Comparison of ENCODE assay signal across 7 mouse cellular contexts in genomic region chr19:5365751-5366150, GRCm38 (mm10). TPM values are rescaled to one million over a fixed set of nuclear protein-coding genes. Genes with fewer than 3 reads are reported as not detected.
A peak's percentile ranks its signal among the peaks of the same experiment; 100 is the strongest.
DNase-seq lines count a peak whose midpoint lies in the region; ATAC-seq lines count a peak whose summit lies in the region.

No protein-coding gene starts in this region.

- no peak for DNase-seq in lung, postnatal 25 days (ENCODE audit: low spot score)
- DNase-seq in layer of hippocampus, postnatal 36 days: no peak
- no peak for DNase-seq in retina, postnatal 1 day

- peak overlapping the region; percentile 94 for H3K4me2 ChIP-seq in lung, embryonic 15.5 days
- H3K4me2 ChIP-seq in embryonic facial prominence, embryonic 15.5 days (replicated peaks): peak overlapping the region; percentile 90
- H3K4me2 ChIP-seq in neural tube, embryonic 13.5 days: peak overlapping the region; percentile 94

- H3K27me3 ChIP-seq in lung, embryonic 15.5 days: no peaks in the 10 kb centered on the region
- no peaks in the 10 kb centered on the region for H3K27me3 ChIP-seq in embryonic facial prominence, embryonic 15.5 days
- no peaks in the 10 kb centered on the region for H3K27me3 ChIP-seq in neural tube, embryonic 13.5 days

- peaks cover 19% of the 10 kb centered on the region for H3K4me1 ChIP-seq in lung, embryonic 15.5 days
- peaks cover 24% of the 10 kb centered on the region for H3K4me1 ChIP-seq in embryonic facial prominence, embryonic 15.5 days
- H3K4me1 ChIP-seq in neural tube, embryonic 13.5 days (replicated peaks): peaks cover 30% of the 10 kb centered on the region

- peaks cover 38% of the 10 kb centered on the region for H3K36me3 ChIP-seq in lung, embryonic 15.5 days
- H3K36me3 ChIP-seq in embryonic facial prominence, embryonic 15.5 days: peaks cover 42% of the 10 kb centered on the region
- peaks cover 45% of the 10 kb centered on the region for H3K36me3 ChIP-seq in neural tube, embryonic 13.5 days

- peak overlapping the region; percentile 70 for H3K9ac ChIP-seq in lung, embryonic 15.5 days
- H3K9ac ChIP-seq in embryonic facial prominence, embryonic 15.5 days: peak overlapping the region; percentile 86
- H3K9ac ChIP-seq in neural tube, embryonic 13.5 days: peak overlapping the region; percentile 92

- H3K9me3 ChIP-seq in lung, embryonic 15.5 days: no peaks in the 10 kb centered on the region
- no peaks in the 10 kb centered on the region for H3K9me3 ChIP-seq in embryonic facial prominence, embryonic 15.5 days (replicated peaks)
- no peaks in the 10 kb centered on the region for H3K9me3 ChIP-seq in neural tube, embryonic 13.5 days

- ATAC-seq in lung, embryonic 15.5 days (ENCODE audit: borderline replicate concordance, extremely low read depth, low FRiP score, low TSS enrichment): no peak
- ATAC-seq in embryonic facial prominence, embryonic 15.5 days (ENCODE audit: insufficient number of reproducible peaks, low FRiP score, low TSS enrichment, low read depth): no peak
- ATAC-seq in inflammation-experienced regulatory T-cells, adult 6 months: peak; percentile 7
- ATAC-seq in neural tube, embryonic 13.5 days (ENCODE audit: low read depth): no peak

- H3K27ac ChIP-seq in lung, embryonic 15.5 days: peak overlapping the region; percentile 94
- peak overlapping the region; percentile 98 for H3K27ac ChIP-seq in embryonic facial prominence, embryonic 15.5 days (replicated peaks)
- H3K27ac ChIP-seq in neural tube, embryonic 13.5 days (replicated peaks): peak overlapping the region; percentile 94

- 16% methylated on average over 11 of the region's 11 CpGs for whole genome bisulfite sequencing in lung, embryonic 15.5 days
- 15% methylated on average over 11 of the region's 11 CpGs for WGBS in embryonic facial prominence, embryonic 15.5 days
- WGBS in neural tube, embryonic 13.5 days: 20% methylated on average over 11 of the region's 11 CpGs

- H3K4me3 ChIP-seq in lung, embryonic 15.5 days: peak overlapping the region; percentile 97
- peak overlapping the region; percentile 95 for H3K4me3 ChIP-seq in embryonic facial prominence, embryonic 15.5 days (replicated peaks)
- peak overlapping the region; percentile 98 for H3K4me3 ChIP-seq in neural tube, embryonic 13.5 days

RNA-seq across cellular contexts. Expression of gene Eif1ad, which starts 0.8 kb away (rescaled TPM):
- 61.5 and 61.8 TPM in 2 replicates for polyA plus RNA-seq in lung, embryonic 15.5 days (2015; fragmentation: Nextera tagmentation; extraction: Ambion mirVana)
- 48.6 and 55.1 TPM in 2 replicates for polyA plus RNA-seq in embryonic facial prominence, embryonic 15.5 days (2015; fragmentation: Nextera tagmentation; extraction: Ambion mirVana)
- polyA plus RNA-seq in inflammation-experienced regulatory T-cells, adult 6 months (2017; shearing (Covaris generic)): 10 to 100 TPM; 45.7 to 58.4 (median 53.4) TPM
- polyA plus RNA-seq in neural tube, embryonic 13.5 days (2015; fragmentation: Nextera tagmentation; extraction: Ambion mirVana): 51.1 and 55.2 TPM in 2 replicates
- total RNA-seq in layer of hippocampus, postnatal 36 days (2021): 10 to 100 TPM; 20.6 to 21.3 TPM

RNA-seq across cellular contexts. Expression of gene Banf1, which starts 1.2 kb away (rescaled TPM):
- polyA plus RNA-seq in lung, embryonic 15.5 days (2015; fragmentation: Nextera tagmentation; extraction: Ambion mirVana): 466 and 504 TPM in 2 replicates
- 399 and 402 TPM in 2 replicates for polyA plus RNA-seq in embryonic facial prominence, embryonic 15.5 days (2015; fragmentation: Nextera tagmentation; extraction: Ambion mirVana)
- 100 to 1,000 TPM; 233 to 353 (median 259) TPM for polyA plus RNA-seq in inflammation-experienced regulatory T-cells, adult 6 months (2017; shearing (Covaris generic))
- polyA plus RNA-seq in neural tube, embryonic 13.5 days (2015; fragmentation: Nextera tagmentation; extraction: Ambion mirVana): 311 and 317 TPM in 2 replicates
- total RNA-seq in layer of hippocampus, postnatal 36 days (2021): 10 to 100 TPM; 80.9 to 90.9 TPM

RNA-seq across cellular contexts. Expression of gene Cst6, which starts 16.4 kb away (rescaled TPM):
- polyA plus RNA-seq in lung, embryonic 15.5 days (2015; fragmentation: Nextera tagmentation; extraction: Ambion mirVana): 0.60 and 0.69 TPM in 2 replicates
- polyA plus RNA-seq in embryonic facial prominence, embryonic 15.5 days (2015; fragmentation: Nextera tagmentation; extraction: Ambion mirVana): 67.9 and 76.8 TPM in 2 replicates
- 10 to 100 TPM in 1 of 3 experiments, 1 to 10 TPM in 2; 3.1 to 11.4 (median 5.6) TPM for polyA plus RNA-seq in inflammation-experienced regulatory T-cells, adult 6 months (2017; shearing (Covaris generic))
- 8.9 and 9.7 TPM in 2 replicates for polyA plus RNA-seq in neural tube, embryonic 13.5 days (2015; fragmentation: Nextera tagmentation; extraction: Ambion mirVana)
- total RNA-seq in layer of hippocampus, postnatal 36 days (2021): 1 to 10 TPM; 7.3 to 7.7 TPM

RNA-seq across cellular contexts. Expression of gene Sart1, which starts 22.8 kb away (rescaled TPM):
- polyA plus RNA-seq in lung, embryonic 15.5 days (2015; fragmentation: Nextera tagmentation; extraction: Ambion mirVana): 67.1 and 81.7 TPM in 2 replicates
- polyA plus RNA-seq in embryonic facial prominence, embryonic 15.5 days (2015; fragmentation: Nextera tagmentation; extraction: Ambion mirVana): 81.5 and 83.5 TPM in 2 replicates
- polyA plus RNA-seq in inflammation-experienced regulatory T-cells, adult 6 months (2017; shearing (Covaris generic)): 10 to 100 TPM; 20.3 to 38.4 (median 27.8) TPM
- 72.2 and 74.8 TPM in 2 replicates for polyA plus RNA-seq in neural tube, embryonic 13.5 days (2015; fragmentation: Nextera tagmentation; extraction: Ambion mirVana)
- 100 to 1,000 TPM in 1 of 2 experiments, 10 to 100 TPM in 1; 97.9 to 104 TPM for total RNA-seq in layer of hippocampus, postnatal 36 days (2021)

RNA-seq across cellular contexts. Expression of gene Catsper1, which starts 30.2 kb away (rescaled TPM):
- polyA plus RNA-seq in lung, embryonic 15.5 days (2015; fragmentation: Nextera tagmentation; extraction: Ambion mirVana): not detected in 2 replicates
- polyA plus RNA-seq in embryonic facial prominence, embryonic 15.5 days (2015; fragmentation: Nextera tagmentation; extraction: Ambion mirVana): not detected in 2 replicates
- not detected for polyA plus RNA-seq in inflammation-experienced regulatory T-cells, adult 6 months (2017; shearing (Covaris generic))
- polyA plus RNA-seq in neural tube, embryonic 13.5 days (2015; fragmentation: Nextera tagmentation; extraction: Ambion mirVana): not detected in 2 replicates
- not detected for total RNA-seq in layer of hippocampus, postnatal 36 days (2021)
